Mouse (Mus musculus): ENCODE measurements at regions not wholly inside any gene's neighbourhood (a gene's known extent, or its start where the extent isn't known, plus 50 kb on each side); places are given as distances from the start of the nearest gene placed in this dataset.

GRCm38 (mm10) chr4:142933627-142934026 lies 279.2 kb downstream of the Prdm2 start:
- H3K4me2 ChIP-seq (ENCODE audit: low read depth, low read length), result no peak overlapping the region
- no peak overlapping the region for H3K27ac ChIP-seq (ENCODE audit: low read length)
- H3K4me1 ChIP-seq (ENCODE audit: control insufficient read depth, insufficient read depth, low read length), result no peaks in the 10 kb centered on the region
- ATAC-seq (ENCODE audit: insufficient read depth, low FRiP score), result no peak
- no peaks in the 10 kb centered on the region for H3K9me3 ChIP-seq (replicated peaks; ENCODE audit: control insufficient read depth, low read length)
- 61% methylated on average over 9 of the region's 9 CpGs for WGBS
- H3K36me3 ChIP-seq (ENCODE audit: control insufficient read depth, insufficient read depth, low read length), result no peaks in the 10 kb centered on the region
- no peaks in the 10 kb centered on the region for H3K27me3 ChIP-seq (ENCODE audit: control insufficient read depth, insufficient read depth, low read length)
- H3K9ac ChIP-seq (ENCODE audit: low read length), result no peak overlapping the region
- H3K4me3 ChIP-seq (replicated peaks; ENCODE audit: low read length), result no peak overlapping the region

DNA sequence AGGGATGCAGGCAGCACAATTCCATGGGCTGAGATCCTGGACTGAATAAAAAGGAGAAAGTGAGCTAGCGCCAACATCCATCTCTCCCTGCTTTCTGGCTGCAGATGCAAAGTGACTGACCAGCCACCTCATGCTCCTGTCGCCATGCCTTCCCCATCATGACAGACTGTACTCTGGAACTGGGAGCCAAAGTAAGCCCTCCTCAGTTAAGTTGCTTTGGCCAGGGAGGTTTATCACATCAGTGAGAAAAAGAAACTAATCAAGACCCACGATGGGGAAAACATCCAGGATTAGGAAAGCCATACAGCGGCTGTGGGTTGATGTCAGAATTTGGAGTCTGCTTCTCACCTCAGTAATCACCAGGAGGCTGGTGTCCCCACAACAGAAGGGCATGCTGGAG lies 283.6 kb downstream of the Prdm2 start:
- WGBS, result 82% methylated on average over 4 of the region's 4 CpGs
- H3K4me2 ChIP-seq (ENCODE audit: low read depth, low read length), result no peak overlapping the region
- H3K9me3 ChIP-seq (replicated peaks; ENCODE audit: control insufficient read depth, low read length), result no peaks in the 10 kb centered on the region
- no peaks in the 10 kb centered on the region for H3K4me1 ChIP-seq (ENCODE audit: control insufficient read depth, insufficient read depth, low read length)
- H3K27ac ChIP-seq (ENCODE audit: low read length), result no peak overlapping the region
- no peak overlapping the region for H3K9ac ChIP-seq (ENCODE audit: low read length)
- no peaks in the 10 kb centered on the region for H3K27me3 ChIP-seq (ENCODE audit: control insufficient read depth, insufficient read depth, low read length)
- no peak overlapping the region for H3K4me3 ChIP-seq (replicated peaks; ENCODE audit: low read length)
- ATAC-seq (ENCODE audit: insufficient read depth, low FRiP score), result no peak
- no peaks in the 10 kb centered on the region for H3K36me3 ChIP-seq (ENCODE audit: control insufficient read depth, insufficient read depth, low read length)

DNA sequence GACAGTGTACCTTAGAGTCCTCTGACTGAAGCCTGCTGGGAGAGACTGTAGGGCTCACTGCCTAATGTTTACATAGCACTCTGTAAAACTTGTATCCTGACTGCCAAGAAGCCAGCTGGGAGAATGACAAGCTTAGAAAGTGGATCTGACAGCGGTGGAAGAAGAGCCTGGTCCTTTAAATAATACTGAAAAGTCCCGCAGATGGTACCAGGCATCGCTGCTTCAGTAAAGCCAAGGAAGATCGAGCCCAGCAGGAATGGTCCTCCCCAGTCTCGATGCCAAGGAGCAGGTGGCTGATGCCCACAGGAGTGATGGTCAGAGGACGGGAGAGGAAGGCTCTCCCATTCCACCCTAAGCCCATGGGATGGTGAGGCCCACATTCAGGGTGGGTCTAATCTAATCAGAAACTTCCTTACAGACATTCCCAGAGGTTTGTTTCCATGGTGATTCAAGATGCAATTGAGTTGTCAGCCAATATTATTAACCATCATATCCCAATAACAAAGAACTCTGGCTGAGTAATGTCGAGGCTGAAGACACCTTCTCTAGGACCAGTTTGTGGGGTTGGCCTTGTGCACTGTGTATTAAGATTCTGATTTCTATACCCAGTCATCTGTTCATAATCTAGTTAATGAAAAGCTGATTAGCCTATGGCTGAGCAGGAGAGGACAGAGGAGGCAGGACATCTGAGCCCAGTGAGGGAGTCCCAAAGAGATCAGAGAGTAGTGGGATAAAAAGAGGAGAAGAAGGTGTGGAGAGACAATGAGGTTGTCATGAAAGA lies 285.3 kb downstream of the Prdm2 start:
- H3K9ac ChIP-seq (ENCODE audit: low read length), result no peak overlapping the region
- H3K4me3 ChIP-seq (replicated peaks; ENCODE audit: low read length), result no peak overlapping the region
- H3K27me3 ChIP-seq (ENCODE audit: control insufficient read depth, insufficient read depth, low read length), result no peaks in the 10 kb centered on the region
- H3K36me3 ChIP-seq (ENCODE audit: control insufficient read depth, insufficient read depth, low read length), result no peaks in the 10 kb centered on the region
- WGBS, result 75% methylated on average over 7 of the region's 7 CpGs
- no peak overlapping the region for H3K4me2 ChIP-seq (ENCODE audit: low read depth, low read length)
- no peak overlapping the region for H3K27ac ChIP-seq (ENCODE audit: low read length)
- H3K4me1 ChIP-seq (ENCODE audit: control insufficient read depth, insufficient read depth, low read length), result no peaks in the 10 kb centered on the region
- ATAC-seq (ENCODE audit: insufficient read depth, low FRiP score), result no peak
- H3K9me3 ChIP-seq (replicated peaks; ENCODE audit: control insufficient read depth, low read length), result no peaks in the 10 kb centered on the region

DNA sequence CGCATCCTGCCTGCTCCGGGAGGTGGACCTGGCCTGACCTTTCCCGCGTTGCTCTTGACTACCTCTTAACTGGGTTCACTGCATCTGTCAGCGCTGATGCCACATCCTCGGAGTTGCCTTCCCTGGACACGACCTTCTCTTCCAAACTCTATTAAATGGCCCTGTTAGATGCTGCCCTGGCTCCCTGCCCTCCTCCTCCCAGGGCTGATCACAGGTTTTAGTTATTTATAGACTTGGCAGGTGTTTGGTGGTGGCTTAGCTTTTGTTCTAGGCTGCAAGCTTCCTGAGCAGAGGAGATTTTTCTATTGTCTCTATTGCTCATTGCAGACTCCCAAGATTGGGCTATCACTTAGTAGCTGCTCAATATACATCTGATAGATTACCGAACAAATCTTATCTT lies 287.7 kb downstream of the Prdm2 start:
- Histone ChIP-seq H3K27me3 (ENCODE audit: control insufficient read depth, insufficient read depth, low read length) (no peaks in the 10 kb centered on the region), H3K27ac (ENCODE audit: low read length) (no peak overlapping the region), H3K36me3 (ENCODE audit: control insufficient read depth, insufficient read depth, low read length) (no peaks in the 10 kb centered on the region), H3K4me2 (ENCODE audit: low read depth, low read length) (no peak overlapping the region), H3K9ac (ENCODE audit: low read length) (no peak overlapping the region), H3K9me3 (replicated peaks; ENCODE audit: control insufficient read depth, low read length) (no peaks in the 10 kb centered on the region), H3K4me3 (replicated peaks; ENCODE audit: low read length) (no peak overlapping the region), H3K4me1 (ENCODE audit: control insufficient read depth, insufficient read depth, low read length) (no peaks in the 10 kb centered on the region)
- ATAC-seq (ENCODE audit: insufficient read depth, low FRiP score), result no peak
- WGBS, result 61% methylated on average over 8 of the region's 8 CpGs

DNA sequence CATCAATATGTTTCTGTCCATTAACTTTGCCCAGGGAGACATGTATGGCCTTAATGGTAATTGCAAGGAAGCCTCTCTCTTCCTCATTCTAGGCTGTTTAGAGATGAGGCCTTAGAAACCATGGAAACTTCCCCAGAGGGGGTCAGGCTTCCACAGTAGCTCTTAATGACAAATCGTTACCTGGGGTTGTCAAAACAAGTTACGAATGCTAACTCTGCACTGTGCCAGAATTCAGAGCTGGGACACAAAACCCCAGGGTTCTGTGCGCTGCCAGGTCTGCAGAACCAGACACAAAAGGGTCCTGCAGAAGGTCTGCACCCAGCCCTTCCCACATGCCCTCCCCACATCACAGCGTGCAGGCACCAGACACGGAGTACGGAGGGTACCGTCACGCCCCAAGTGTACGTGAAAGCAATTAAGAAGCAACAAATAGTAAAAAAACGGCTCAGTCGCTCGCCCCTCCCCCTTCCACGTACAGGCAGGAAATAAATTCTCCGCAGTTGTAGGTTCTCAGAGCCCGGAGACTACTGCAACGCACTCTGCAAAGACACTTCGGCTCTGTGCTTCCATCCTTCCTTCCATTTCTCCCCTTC lies 303.3 kb downstream of the Prdm2 start:
- Histone ChIP-seq H3K9me3 (replicated peaks; ENCODE audit: control insufficient read depth, low read length) (no peaks in the 10 kb centered on the region), H3K4me1 (ENCODE audit: control insufficient read depth, insufficient read depth, low read length) (no peaks in the 10 kb centered on the region), H3K27me3 (ENCODE audit: control insufficient read depth, insufficient read depth, low read length) (no peaks in the 10 kb centered on the region), H3K36me3 (ENCODE audit: control insufficient read depth, insufficient read depth, low read length) (no peaks in the 10 kb centered on the region), H3K4me3 (replicated peaks; ENCODE audit: low read length) (peak overlapping the region; percentile 3; the same call in 1 of the 2 replicates), H3K9ac (ENCODE audit: low read length) (peak overlapping the region; percentile 8; the same call in 1 of the 2 replicates), H3K27ac (ENCODE audit: low read length) (no peak overlapping the region), H3K4me2 (ENCODE audit: low read depth, low read length) (peak overlapping the region; percentile 44)
- no peak for ATAC-seq (ENCODE audit: insufficient read depth, low FRiP score)
- WGBS, result 30% methylated on average over 17 of the region's 17 CpGs

- H3K4me2 ChIP-seq (ENCODE audit: low read depth, low read length), result no peak overlapping the region
- H3K9me3 ChIP-seq (replicated peaks; ENCODE audit: control insufficient read depth, low read length), result no peaks in the 10 kb centered on the region
- H3K27me3 ChIP-seq (ENCODE audit: control insufficient read depth, insufficient read depth, low read length), result no peaks in the 10 kb centered on the region
- 51% methylated on average over 6 of the region's 6 CpGs for WGBS
- H3K4me3 ChIP-seq (replicated peaks; ENCODE audit: low read length), result no peak overlapping the region
- H3K27ac ChIP-seq (ENCODE audit: low read length), result no peak overlapping the region
- no peak for ATAC-seq (ENCODE audit: insufficient read depth, low FRiP score)
- H3K4me1 ChIP-seq (ENCODE audit: control insufficient read depth, insufficient read depth, low read length), result no peaks in the 10 kb centered on the region
- H3K36me3 ChIP-seq (ENCODE audit: control insufficient read depth, insufficient read depth, low read length), result no peaks in the 10 kb centered on the region
- no peak overlapping the region for H3K9ac ChIP-seq (ENCODE audit: low read length)
Measured at GRCm38 (mm10) chr4:142908782-142909181, 304.0 kb downstream of the Prdm2 start.

DNA sequence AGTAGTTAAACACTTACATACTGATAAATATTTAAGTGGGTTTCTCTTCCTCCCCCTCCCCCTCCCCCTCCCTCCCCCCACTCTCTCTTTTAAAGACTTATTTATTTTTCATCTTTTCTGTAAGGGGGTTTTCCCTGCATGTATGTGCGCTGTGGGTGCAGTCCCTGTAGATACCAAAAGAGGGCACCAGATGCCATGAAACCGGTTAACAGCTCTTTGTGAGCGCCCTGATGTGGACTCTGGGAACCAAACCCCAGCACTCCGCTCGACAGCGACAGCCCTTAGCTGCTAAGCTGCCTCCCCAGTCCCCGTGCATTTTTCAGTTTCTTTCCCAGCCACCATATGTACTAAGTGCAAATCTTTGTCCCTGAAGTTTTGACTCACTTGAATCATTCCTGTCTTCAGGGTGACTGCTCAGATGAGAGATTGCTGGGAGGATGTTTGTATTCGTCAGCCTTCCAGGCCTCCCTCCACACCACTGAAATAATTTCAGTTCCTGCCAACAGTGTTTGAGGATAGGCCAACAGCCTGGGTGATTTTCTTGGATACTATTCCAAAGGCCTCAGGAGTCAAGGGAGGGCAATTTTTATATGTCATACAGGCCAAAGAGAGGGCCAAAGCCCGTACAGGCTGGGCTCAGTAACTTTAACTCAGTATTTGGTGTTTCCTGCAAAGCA lies 309.3 kb downstream of the Prdm2 start:
- no peaks in the 10 kb centered on the region for H3K36me3 ChIP-seq (ENCODE audit: control insufficient read depth, insufficient read depth, low read length)
- no peak for ATAC-seq (ENCODE audit: insufficient read depth, low FRiP score)
- H3K9me3 ChIP-seq (replicated peaks; ENCODE audit: control insufficient read depth, low read length), result no peaks in the 10 kb centered on the region
- no peaks in the 10 kb centered on the region for H3K27me3 ChIP-seq (ENCODE audit: control insufficient read depth, insufficient read depth, low read length)
- H3K4me2 ChIP-seq (ENCODE audit: low read depth, low read length), result no peak overlapping the region
- H3K4me3 ChIP-seq (replicated peaks; ENCODE audit: low read length), result no peak overlapping the region
- WGBS, result 53% methylated on average over 9 of the region's 9 CpGs
- no peak overlapping the region for H3K27ac ChIP-seq (ENCODE audit: low read length)
- H3K9ac ChIP-seq (ENCODE audit: low read length), result no peak overlapping the region
- H3K4me1 ChIP-seq (ENCODE audit: control insufficient read depth, insufficient read depth, low read length), result no peaks in the 10 kb centered on the region

DNA sequence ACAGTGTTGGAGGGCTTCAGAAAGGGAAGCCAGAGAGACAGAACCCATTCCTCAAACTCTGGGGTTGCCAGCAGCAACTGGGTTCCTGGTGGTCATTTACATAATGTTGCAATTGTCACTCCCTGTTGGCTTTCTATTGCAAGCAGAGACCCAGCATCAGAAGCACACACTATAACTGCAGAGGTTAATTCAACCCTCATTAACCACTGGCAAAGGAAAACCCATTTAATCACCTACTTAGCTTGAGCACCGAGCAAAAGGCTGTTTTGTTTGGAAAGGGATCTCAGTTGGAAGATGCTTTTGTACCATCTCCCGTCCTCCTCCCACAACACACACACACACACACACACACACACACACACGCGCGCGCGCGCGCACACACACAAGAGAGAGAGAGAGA lies 312.0 kb downstream of the Prdm2 start:
- Histone ChIP-seq H3K27me3 (ENCODE audit: control insufficient read depth, insufficient read depth, low read length) (no peaks in the 10 kb centered on the region), H3K4me2 (ENCODE audit: low read depth, low read length) (no peak overlapping the region), H3K36me3 (ENCODE audit: control insufficient read depth, insufficient read depth, low read length) (no peaks in the 10 kb centered on the region), H3K27ac (ENCODE audit: low read length) (no peak overlapping the region), H3K4me1 (ENCODE audit: control insufficient read depth, insufficient read depth, low read length) (no peaks in the 10 kb centered on the region), H3K9ac (ENCODE audit: low read length) (no peak overlapping the region), H3K9me3 (replicated peaks; ENCODE audit: control insufficient read depth, low read length) (peaks cover 9% of the 10 kb centered on the region; the same call in 1 of the 2 replicates), H3K4me3 (replicated peaks; ENCODE audit: low read length) (no peak overlapping the region)
- WGBS, result 83% methylated on average over 7 of the region's 9 CpGs
- ATAC-seq (ENCODE audit: insufficient read depth, low FRiP score), result no peak

GRCm38 (mm10) chr4:142898994-142899393 lies 313.8 kb downstream of the Prdm2 start:
- Histone ChIP-seq H3K36me3 (ENCODE audit: control insufficient read depth, insufficient read depth, low read length) (no peaks in the 10 kb centered on the region), H3K9me3 (replicated peaks; ENCODE audit: control insufficient read depth, low read length) (peaks cover 10% of the 10 kb centered on the region; the same call in 1 of the 2 replicates), H3K4me1 (ENCODE audit: control insufficient read depth, insufficient read depth, low read length) (no peaks in the 10 kb centered on the region), H3K4me2 (ENCODE audit: low read depth, low read length) (no peak overlapping the region), H3K27me3 (ENCODE audit: control insufficient read depth, insufficient read depth, low read length) (no peaks in the 10 kb centered on the region), H3K4me3 (replicated peaks; ENCODE audit: low read length) (no peak overlapping the region), H3K9ac (ENCODE audit: low read length) (no peak overlapping the region), H3K27ac (ENCODE audit: low read length) (no peak overlapping the region)
- 53% methylated on average over 1 of the region's 1 CpGs for WGBS
- ATAC-seq (ENCODE audit: insufficient read depth, low FRiP score), result no peak

Data from stomach, embryonic 16.5 days (tissue).